Mouse (Mus musculus) layer of hippocampus, adult 11-12 months (tissue): Measurements from ENCODE around the gene Lcor.

Experiments used
- DNase-seq: peaks from one replicate; pipeline ENCODE4 v3.0.0; 2022; ENCODE audit warnings: low spot score

The Lcor gene

DNA sequence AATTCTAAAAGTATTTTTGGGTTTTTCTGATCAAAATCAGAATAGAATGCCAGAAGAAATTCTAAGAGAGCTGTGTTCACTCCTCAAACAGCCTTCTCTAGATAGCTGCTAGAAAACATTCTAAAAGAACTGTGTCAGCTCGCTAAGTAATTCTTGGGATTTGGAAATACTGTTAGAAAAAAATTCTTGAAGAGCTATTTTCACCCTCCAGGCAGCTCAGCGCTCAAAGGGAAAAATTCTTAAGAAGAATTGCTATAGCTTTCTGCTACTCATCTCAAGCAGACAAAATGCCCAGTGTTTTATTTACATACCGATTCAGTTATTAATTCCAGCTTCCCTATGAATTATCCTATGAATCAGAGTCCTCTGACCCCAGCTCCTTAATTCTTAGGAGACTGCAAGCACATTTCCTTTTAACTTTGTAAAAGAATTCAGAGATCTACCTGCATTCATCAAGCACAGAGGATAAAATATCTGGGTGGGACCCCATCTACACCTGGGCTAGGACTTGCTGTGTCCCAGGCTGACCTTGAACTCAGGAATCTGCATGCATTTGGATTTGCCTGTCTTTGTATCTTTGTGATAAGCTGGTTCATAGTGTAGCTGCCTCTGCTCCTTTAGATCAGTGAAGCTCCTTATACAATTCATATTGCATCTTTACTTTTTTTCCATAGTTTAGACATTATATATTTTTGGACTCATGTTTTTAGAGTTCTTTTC is 5.7 kb upstream of the Lcor start:
- no peak for DNase-seq

DNA sequence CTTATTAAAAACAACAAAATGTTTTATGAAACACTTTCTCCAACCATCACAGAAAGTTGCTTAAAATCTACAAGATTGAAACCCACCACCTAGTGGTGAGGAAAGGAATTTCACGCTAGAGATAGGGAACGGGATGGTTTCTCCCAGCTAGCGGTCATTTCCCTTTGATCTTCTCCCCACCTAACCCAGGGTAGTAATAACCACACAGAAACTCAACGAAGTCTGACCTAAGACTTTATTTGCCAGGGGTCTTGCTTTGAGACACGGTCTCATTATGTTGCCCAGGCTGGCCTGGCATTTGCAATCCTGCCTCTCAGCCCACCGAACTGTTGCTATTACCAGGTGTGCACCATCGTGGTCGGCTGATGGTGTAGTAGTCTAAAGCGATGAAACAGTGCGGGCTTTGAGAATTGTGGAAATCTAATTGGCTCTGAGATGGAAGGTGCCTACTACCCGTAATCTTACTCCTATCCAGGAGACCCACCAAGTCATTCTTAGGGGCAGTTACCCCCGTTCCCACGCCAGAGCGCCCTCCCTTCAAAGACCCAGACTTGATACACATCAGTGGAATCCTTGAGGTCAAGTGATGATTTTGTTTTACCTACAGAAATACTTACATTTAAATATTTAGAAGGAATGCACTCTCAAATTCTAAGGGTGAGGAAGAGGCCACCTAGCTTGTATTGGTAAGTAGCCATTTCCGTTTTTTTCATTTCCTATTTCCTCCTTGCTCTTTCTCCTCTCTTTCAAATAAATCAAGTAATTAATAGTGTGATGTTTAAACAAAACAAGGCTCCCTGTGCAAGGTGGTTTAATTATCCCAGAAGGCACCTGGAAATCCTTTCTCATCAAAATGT is 1.2 kb upstream of the Lcor start:
- DNase-seq: peak; percentile 51

DNA sequence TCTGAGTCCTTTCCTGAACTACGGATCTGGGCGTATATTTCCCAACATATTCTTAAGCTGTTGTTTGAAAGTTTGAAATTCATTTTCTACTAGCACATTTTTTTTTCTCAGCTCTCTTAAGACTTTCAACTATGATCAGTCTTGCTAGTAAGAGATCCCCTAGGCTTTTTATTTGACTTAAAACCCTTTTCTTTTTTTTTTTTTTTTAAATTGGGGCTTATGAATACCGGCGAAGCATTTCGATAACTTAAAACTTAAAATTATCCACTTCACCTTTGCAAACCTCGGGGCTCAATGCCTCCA is 599 bp upstream of the Lcor start:
- DNase-seq: no peak

DNA sequence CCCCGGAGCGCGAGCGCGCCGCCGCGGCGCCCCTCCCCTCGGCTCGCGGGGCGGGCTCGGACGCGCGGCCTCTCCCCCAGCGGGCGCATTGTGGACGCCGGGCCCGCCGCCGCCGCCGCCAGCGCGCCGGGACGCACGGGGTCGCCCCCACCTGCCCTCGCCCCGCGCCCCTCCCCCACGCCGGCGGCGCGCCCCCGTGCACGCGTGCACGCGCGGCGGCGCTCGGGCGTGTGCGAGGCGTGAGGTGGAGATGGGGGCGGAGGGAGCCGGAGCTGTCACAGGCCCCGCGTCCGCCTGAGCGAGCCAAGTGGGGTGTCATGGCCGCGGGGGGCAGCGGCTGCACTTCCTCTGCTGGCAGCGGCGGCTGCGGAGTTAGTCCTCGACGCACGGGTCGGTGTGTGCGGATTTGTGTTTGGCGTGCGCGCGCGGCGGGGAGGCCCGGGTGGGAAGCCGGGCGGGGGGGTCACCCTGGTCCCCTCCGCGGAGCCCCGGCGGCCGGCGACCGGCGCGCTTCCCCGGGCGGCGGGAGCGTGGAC is 540 bp downstream of the Lcor start:
- peak; percentile 68 for DNase-seq

DNA sequence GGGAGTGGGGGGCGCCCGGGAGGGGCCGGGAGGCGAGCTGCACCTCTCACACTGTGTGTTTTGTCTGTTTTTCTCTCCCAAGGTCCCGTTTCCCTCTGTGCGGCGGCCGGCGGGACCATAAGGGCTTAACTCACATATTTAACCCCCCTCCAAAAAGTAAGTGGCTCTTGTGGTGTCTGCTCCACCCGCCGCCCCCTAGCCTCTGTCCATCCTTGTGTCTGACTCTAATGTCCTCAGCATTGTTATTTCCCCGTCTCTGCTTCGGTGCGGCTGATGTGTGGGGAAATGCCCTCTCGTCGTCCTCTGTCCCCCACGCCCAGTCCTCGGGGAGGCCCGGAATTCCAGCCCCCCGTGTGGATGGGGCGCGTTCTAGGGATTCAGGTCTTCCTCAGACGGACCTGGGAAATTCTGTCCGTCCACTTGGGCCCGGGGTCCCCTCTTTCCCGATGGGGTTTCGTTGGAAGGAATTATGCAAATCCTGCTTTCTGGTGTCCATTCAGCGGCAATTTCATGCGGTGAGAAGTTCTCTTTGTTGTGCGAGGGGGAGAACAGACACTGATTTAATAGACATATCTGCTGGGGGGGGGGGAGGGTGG is 1.1 kb downstream of the Lcor start:
- peak; percentile 21 for DNase-seq

DNA sequence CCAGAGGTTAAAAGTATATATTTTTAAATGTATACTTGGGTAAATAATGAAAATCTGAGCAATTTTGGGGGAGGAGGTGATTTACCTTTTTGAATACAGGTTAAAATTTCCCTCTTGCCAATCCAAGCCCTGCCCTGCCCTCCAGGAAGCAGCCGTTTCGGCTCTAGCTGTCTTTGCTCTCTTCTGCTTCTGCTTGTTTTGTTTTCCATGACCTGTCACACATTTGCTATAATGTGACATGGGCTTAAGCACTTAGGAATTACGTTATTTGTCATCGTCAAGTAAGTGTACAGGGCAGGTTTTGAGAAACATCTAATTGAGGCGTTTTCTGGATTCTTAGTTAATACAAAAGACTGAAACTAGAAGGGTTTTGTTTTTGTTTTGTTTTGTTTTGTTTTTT is 1.9 kb downstream of the Lcor start:
- no peak for DNase-seq

DNA sequence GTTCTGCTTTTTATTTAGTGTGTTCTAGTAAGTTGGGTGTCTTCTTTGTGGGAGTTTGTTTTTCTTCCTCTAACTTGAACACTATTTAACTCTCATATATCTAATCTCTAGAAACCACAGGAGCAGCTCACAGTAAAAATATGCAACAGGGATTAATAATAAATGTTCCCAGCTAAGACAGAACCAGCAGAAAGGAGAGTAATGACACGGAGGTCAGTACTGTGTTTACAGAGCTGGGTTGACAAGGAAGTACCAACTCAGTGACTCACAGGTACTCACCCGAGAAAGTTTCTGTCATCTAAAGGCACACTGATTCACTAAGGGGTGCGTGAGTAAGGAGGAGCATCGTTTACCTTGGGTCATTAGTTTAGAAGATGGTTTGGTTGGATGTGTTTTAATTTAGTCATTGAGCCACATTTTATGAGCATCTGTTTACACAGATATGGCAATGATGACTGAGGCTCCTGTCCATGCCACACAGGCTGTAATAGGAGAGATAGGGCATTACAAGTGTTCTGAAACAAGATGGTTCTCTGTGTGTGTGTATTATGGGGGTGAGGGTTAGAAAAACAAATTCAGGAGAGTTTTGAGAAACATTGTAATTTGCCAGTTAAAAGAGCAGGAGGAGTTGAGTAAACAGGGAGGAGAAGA is 13.1 kb downstream of the Lcor start:
- no peak for DNase-seq

DNA sequence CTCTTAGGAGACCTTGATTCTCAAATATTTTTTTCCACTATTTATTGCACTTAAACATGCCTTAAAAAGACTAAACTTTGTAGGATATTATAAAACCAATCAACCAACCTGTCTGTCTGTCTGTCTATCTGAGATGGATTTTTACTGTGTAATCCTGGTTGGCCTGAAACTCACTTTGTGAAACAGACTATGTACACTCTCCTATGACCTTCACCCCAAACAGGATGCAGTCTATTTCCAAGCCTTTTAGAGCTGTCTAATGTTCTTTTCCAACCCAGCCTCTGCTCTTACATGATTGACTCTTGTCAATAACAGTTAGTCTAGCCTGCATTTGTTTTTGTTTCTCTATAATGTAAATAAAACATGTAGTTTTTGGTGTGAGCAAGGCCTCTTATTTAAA is 13.6 kb downstream of the Lcor start:
- no peak for DNase-seq

DNA sequence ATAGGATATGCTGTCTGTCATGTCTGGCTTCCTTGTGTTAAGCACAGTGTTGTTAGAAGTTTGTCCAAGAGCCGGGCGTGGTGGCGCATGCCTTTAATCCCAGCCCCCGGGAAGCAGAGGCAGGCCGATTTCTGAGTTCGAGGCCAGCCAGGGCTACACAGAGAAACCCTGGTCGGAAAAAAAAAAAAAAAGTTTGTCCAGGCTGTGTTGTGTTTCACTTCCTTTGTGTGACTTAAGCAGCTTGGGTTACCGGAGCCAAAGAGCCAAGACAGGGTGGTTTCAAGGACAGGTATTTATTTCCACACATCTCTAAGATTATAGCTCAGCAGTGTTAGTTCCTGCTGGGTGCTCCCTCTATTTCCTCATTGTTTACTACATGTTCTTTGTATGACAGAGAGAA is 25.4 kb downstream of the Lcor start:
- DNase-seq: no peak

DNA sequence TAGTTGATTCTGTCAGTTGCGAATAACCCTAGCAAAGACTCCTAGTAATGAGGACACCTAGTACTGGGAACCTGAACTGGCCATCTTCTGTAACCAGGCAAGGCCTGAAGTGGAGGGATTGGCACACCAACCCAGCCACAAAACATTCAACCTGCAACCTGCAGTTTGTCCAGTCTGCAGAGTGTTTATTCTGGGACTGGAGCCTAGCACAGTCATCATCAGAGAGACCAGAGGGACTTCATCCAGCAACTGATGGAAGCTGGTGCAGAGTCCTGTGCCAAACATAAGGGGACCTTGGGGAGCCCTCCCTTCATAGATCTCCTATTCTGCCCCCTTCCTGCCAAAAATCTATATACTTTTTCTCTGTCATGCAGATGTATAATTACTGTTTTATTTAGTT is 32.4 kb downstream of the Lcor start:
- no peak for DNase-seq

DNA sequence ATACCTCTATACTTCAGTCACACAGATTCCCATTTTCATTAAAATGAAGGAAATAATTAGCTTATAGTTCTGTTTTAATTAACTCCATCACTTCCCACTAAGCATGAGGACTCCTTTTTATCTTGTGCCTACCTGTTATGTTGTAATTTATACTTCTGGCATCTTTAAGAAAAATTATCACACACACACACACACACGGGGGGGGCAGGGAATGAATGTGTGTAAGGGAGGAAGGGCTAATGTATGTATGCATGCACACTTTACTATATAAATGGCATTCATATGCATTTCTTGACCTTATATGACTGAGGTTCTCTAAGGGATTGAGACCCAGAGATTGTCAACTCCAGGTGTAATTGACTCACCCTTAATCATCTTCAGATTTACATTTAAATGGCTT is 33.1 kb downstream of the Lcor start:
- DNase-seq: no peak

DNA sequence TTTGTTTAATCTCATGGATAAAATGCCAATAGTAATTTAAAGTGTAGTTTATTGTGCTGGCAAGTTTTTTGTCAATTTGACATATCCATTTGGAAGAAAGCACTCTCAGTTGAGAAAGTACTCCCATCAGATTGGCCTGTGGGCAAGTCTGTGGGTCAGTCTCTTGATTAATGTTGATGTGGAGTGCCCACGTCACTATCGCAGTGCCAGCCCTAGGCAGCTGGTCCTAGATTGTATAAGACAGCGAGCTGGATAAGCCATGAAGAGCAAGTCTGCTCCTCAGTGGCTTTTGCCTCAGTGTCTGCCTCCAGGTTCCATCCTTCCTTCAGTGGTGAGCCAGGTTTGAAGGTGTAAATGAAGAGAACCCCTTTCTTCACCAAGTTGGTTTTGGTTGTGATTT is 34.6 kb downstream of the Lcor start:
- no peak for DNase-seq

DNA sequence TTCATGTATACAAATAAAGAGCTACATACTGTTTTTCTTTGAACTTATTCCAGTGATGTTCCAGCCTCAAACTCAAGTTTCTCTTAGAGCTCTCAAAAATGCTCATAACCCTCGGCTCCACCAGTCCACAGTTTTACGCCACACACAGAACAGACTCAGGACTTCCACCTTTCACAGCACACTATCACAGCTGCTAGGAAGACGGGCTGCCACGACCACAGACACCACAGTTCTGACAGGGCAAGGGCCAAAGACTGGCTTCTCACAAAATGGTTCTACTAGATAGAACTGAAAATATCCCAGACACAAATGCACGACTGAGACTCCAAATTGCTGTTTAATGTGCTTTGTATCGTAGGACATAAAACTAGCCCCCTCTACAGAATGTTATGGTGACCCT is 36.7 kb downstream of the Lcor start:
- no peak for DNase-seq

DNA sequence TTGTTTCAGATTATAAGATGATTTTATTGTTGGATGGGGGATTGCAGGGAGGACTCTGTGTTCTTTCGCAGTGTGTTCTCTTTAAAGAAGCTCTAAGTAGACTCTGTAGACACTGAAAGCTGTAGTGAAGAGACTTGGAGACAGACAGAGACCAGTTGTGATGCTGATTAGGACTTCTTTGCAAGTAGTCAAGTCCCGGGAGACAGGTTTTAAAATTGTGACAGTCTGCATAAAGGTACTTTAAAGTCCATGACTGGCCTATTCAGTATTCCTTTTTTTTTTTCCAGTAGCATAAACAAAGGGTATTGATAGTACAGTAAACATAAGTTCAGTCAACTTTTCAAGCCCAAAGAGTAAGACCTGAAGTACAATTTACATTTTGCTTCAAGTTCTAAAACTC is 39.8 kb downstream of the Lcor start:
- no peak for DNase-seq

DNA sequence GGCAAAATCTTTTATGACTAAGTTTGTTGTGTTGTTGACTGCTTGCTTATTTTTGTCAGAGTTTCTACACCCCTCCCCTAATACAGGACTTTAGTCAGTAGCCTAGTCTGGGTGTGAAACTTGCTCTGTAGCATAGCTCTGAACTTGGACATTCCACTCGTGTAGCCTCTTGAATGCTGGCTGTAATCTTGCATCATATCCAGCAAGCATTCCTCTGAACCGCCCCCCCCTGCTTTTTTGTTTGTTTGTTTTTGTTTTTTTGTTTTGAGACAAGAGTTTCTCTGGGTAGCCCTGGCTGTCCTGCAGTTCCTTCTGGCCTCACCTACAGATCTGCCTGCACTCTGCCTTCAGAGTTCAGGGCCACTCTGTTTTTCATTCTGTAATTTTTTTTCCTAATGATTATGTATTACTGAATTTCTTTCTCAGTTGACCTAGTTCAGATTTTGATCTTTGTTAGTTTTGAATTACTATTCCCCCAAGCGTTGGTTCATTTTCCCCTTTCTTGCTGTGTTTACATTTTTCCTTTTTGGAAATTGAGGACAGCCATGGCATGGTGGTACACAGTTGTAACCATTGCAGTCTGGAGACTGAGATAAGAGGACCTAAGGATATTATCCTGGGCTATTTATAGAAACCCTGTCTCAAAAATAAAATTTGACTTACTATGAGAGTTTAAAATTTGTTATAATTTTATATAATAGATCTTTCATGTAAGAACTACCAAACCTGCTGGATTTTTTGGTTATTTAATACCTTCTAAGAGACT is 41.5 kb downstream of the Lcor start:
- DNase-seq: no peak

DNA sequence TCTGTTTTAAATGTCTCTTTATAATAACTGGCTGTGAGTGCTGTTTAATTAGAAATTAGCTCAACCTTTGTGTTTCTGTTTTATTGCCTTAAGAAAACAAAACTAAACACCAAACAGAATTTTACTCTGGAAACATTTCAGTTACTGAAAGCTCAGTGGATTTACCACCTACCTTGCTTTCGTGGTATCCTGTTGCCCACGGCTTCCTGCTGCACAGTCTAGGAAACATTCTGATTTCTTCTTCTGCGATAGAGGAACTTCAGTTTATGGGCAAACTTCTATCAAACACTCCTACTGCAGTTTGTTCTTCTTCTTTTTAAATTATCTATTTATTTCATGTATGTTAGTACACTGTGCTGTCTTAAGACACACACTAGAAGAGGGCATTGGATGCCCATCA is 46.7 kb downstream of the Lcor start:
- DNase-seq: no peak

DNA sequence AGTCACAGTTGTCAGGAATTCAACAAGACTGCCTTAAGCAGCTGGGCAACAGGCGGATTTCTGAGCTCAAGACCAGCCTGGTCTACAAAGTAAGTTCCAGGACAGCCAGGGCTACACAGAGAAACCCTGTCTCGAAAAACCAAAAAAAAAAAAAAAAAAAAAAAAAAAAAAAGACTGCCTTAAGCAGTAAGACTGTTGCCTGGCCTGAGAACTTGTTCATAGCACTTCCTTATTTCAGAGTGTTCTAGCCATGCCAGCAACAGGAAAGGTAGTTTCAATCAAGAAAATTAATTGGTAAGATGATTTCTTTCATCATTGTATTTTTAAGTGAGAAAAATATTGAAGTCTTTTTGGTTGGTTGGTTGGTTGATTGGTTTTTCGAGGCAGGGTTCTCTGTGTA is 51.6 kb downstream of the Lcor start:
- no peak for DNase-seq

DNA sequence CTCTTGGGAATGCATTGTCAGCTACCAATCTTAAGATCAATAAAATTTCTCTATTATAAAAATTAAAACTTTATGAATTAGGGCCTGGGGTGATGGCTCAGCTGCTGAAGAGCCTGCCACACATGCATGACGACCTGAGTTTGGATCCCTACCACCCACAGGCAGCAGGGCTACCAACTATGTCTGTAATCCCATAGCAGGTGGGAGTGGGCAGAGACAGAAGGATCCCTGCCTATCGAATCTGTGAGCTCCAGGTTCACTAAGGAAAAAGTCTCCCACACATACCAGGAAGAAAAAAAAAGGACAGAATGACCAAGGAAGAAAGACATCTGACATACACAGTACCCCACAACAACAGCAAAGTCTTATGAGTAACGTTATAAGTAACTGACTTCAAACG is 74.5 kb downstream of the Lcor start:
- DNase-seq: peak; percentile 28

DNA sequence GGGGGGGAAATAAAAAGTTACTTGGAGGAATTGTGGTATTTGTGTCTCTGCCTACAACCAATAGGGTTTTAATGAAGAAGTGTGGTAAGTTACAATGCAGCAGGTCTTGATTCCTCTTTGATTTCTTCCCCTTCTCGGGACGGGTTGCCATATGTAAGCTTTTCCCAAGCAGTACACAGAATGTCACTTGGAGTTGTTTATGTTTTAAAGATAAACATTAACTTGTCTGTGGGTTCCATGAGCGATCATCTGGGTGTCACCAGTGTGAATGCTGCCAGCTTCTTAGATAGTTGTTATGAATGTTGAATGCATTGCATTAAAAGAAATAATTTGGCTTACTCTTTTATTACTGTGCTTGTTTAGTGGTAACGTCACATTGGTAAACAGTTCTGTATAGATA is 75.1 kb downstream of the Lcor start:
- no peak for DNase-seq

DNA sequence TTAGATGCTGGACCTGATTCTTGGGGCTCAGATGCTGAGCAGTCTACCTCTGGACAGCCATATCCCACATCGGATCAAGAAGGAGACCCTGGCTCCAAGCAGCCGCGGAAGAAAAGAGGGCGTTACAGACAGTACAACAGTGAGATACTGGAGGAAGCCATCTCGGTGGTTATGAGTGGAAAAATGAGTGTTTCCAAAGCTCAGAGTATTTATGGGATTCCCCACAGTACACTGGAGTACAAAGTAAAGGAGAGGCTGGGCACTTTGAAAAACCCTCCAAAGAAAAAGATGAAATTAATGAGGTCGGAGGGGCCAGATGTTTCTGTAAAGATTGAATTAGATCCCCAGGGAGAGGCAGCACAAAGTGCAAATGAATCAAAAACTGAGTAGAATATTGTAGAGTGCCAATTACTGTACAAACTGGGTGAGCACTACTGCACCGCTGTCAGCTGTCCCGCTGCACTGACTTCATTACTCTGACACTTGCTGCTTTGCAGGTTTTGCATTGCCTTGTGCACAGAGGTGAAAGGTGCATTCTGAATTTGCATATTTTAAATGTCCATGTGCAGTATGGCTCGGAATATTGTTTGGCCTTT is 76.6 kb downstream of the Lcor start:
- DNase-seq: no peak

DNA sequence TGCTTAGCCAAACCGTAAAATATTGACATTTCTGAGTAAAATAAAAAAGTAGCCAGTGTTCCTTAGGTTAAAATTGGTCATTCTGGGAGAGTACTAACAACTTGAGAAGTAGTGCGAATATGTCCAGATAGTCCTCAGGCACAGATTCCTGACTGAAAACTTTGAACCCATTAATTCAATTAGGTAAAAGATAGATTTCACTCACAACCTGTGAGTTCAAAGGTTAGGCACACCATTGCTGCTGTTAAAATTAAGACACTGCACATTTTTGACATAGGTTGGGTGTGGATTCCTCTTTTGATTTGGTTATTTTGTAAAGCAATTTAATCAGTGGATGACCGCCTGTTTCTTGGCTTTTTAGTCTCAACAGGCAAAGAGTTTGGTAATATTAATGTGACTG is 78.4 kb downstream of the Lcor start:
- no peak for DNase-seq

DNA sequence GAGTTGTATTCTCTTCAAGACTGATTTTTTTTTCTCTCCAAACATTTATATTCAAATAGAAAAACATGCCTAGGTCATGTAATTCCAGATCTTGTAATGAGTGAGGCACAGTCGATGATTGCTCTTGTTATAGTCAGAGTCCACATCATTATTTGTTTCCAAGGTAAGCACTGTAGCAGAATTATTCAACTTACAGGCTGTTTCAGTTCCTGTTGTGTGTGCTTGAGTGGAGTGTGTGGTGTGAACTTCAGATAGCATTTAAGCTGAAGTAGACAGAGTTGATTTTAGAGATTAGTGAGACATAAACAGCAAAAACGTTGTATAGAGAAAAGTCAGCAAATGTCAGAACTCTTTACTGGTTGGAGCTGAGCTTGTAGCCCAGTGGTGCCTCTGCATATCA is 86.4 kb downstream of the Lcor start:
- DNase-seq: no peak
